Comparison of ENCODE assay signal across 8 mouse cellular contexts in the genomic region with DNA sequence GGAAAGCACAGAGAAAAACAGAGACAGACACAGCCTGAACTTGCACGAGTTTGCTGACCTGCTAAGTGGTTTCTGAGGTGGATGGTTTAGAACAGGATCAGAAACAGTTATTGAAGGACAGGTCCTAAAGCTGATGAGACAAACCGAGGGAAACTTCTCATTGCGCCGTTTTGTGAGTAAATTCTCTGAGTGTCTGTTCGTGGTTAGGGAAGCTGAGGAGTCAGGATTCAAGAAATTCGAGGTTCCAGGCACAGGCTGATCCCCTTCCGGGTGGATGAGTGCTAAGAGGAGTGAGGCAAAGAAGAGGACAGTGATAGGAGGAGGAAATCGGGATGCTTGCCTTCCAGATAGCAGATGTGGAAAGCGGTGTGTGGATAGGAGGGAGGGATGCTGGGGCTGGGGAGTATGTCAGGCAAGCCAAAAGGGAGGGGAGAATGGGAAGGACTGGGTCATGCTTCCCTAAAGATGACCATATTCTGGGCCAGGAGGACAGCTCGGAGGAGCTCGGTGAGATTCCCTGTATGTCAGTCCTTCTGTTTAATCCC. TPM values are rescaled to one million over a fixed set of nuclear protein-coding genes. Genes with fewer than 3 reads are reported as not detected.
DNase-seq lines count a peak whose midpoint lies in the region; ATAC-seq lines count a peak whose summit lies in the region.

No protein-coding gene starts in this region.

- peaks cover 10% of the 10 kb centered on the region; the same call in 1 of the 2 replicates for H3K4me1 ChIP-seq in forebrain, embryonic 14.5 days (ENCODE audit: control insufficient read depth, insufficient read depth, low read length)
- H3K4me1 ChIP-seq in liver, embryonic 11.5 days (replicated peaks; ENCODE audit: control insufficient read depth, insufficient read depth, low read length): peaks cover 36% of the 10 kb centered on the region

- peak; percentile 22 to 41 for DNase-seq in cerebellum, postnatal 10 days
- no peak for DNase-seq in cerebellum, adult 9-11 months
- DNase-seq in 3T3-L1 (ENCODE audit: low read depth, low spot score): peak; percentile 74
- peak; percentile 1 for DNase-seq in forebrain, embryonic 14.5 days (ENCODE audit: low spot score)
- DNase-seq in liver, embryonic 11.5 days (ENCODE audit: low spot score): no peak
- no peak for DNase-seq in layer of hippocampus, postnatal 10 days (ENCODE audit: low spot score in 2 of 2)

- H3K4me2 ChIP-seq in forebrain, embryonic 14.5 days (ENCODE audit: low read length): peak overlapping the region; percentile 99
- peak overlapping the region; percentile 96 for H3K4me2 ChIP-seq in liver, embryonic 11.5 days

- ATAC-seq in forebrain, embryonic 14.5 days: no peak
- ATAC-seq in liver, embryonic 11.5 days (replicated peaks; ENCODE audit: low FRiP score): no peak
- ATAC-seq in frontal cortex, adult (ENCODE audit: low TSS enrichment): no peak
- no peak for ATAC-seq in granulocyte monocyte progenitor cell, adult 5-6 weeks (replicated peaks; ENCODE audit: poor library complexity, severe bottlenecking)

- WGBS in forebrain, embryonic 14.5 days: 28% methylated on average over 11 of the region's 11 CpGs
- 34% methylated on average over 11 of the region's 11 CpGs for WGBS in liver, embryonic 11.5 days

- peak overlapping the region; percentile 51 for H3K9ac ChIP-seq in forebrain, embryonic 14.5 days (ENCODE audit: low read length)
- H3K9ac ChIP-seq in liver, embryonic 11.5 days (ENCODE audit: low read depth, low read length): 0 out of 2 replicates have a peak overlapping the region, but pooled peaks have one; percentile 2

- H3K27ac ChIP-seq in forebrain, embryonic 14.5 days (ENCODE audit: low read depth, low read length): no peak overlapping the region
- H3K27ac ChIP-seq in liver, embryonic 11.5 days (ENCODE audit: low read depth, low read length): no peak overlapping the region

- H3K4me3 ChIP-seq in forebrain, embryonic 14.5 days (ENCODE audit: low read depth, low read length): peak overlapping the region; percentile 54
- peak overlapping the region; percentile 59 for H3K4me3 ChIP-seq in liver, embryonic 11.5 days (ENCODE audit: low read depth, low read length)

- H3K27me3 ChIP-seq in forebrain, embryonic 14.5 days (replicated peaks; ENCODE audit: control insufficient read depth, insufficient read depth, low read length): 0 out of 2 replicates have a peak, but pooled peaks cover 2% of the 10 kb centered on the region
- H3K27me3 ChIP-seq in liver, embryonic 11.5 days (replicated peaks; ENCODE audit: control insufficient read depth, insufficient read depth, low read length): no peaks in the 10 kb centered on the region; the same call in 1 of the 2 replicates

- no peaks in the 10 kb centered on the region for H3K36me3 ChIP-seq in forebrain, embryonic 14.5 days (ENCODE audit: control insufficient read depth, insufficient read depth, low read length)
- H3K36me3 ChIP-seq in liver, embryonic 11.5 days (ENCODE audit: control insufficient read depth, insufficient read depth, low read length): no peaks in the 10 kb centered on the region

- no peaks in the 10 kb centered on the region for H3K9me3 ChIP-seq in forebrain, embryonic 14.5 days (replicated peaks; ENCODE audit: control insufficient read depth, low read length)
- H3K9me3 ChIP-seq in liver, embryonic 11.5 days (ENCODE audit: control insufficient read depth, low read length): no peaks in the 10 kb centered on the region

RNA-seq across cellular contexts. Expression of gene Cdc42ep2, which starts 0.8 kb away (rescaled TPM):
- polyA plus RNA-seq in forebrain, embryonic 14.5 days (2014; fragmentation: Nextera tagmentation; extraction: Ambion mirVana): 7.9 and 9.6 TPM in 2 replicates
- polyA plus RNA-seq in liver, embryonic 11.5 days (2014; fragmentation: Nextera tagmentation; extraction: Ambion mirVana): 5.1 TPM in 2 replicates
- total RNA-seq in granulocyte monocyte progenitor cell, adult 5-6 weeks (2014; fragmentation: Nextera tagmentation): 0.23 TPM in 1 of 2 replicates, not detected in the other
- total RNA-seq in granulocyte monocyte progenitor cell, adult 5-6 weeks (2017): not detected in 2 replicates
- total RNA-seq in layer of hippocampus, postnatal 10 days (2021): 1 to 10 TPM; 5.2 to 5.7 TPM

RNA-seq across cellular contexts. Expression of gene Dpf2, which starts 12.6 kb away (rescaled TPM):
- polyA plus RNA-seq in forebrain, embryonic 14.5 days (2014; fragmentation: Nextera tagmentation; extraction: Ambion mirVana): 127 and 136 TPM in 2 replicates
- 119 and 127 TPM in 2 replicates for polyA plus RNA-seq in liver, embryonic 11.5 days (2014; fragmentation: Nextera tagmentation; extraction: Ambion mirVana)
- 97.3 and 126 TPM in 2 replicates for total RNA-seq in granulocyte monocyte progenitor cell, adult 5-6 weeks (2014; fragmentation: Nextera tagmentation)
- total RNA-seq in granulocyte monocyte progenitor cell, adult 5-6 weeks (2017): 62.7 and 108 TPM in 2 replicates
- 10 to 100 TPM; 76.0 to 79.9 TPM for total RNA-seq in layer of hippocampus, postnatal 10 days (2021)

RNA-seq across cellular contexts. Expression of gene Tigd3, which starts 31.4 kb away (rescaled TPM):
- 7.0 and 7.1 TPM in 2 replicates for polyA plus RNA-seq in forebrain, embryonic 14.5 days (2014; fragmentation: Nextera tagmentation; extraction: Ambion mirVana)
- polyA plus RNA-seq in liver, embryonic 11.5 days (2014; fragmentation: Nextera tagmentation; extraction: Ambion mirVana): 3.9 and 4.2 TPM in 2 replicates
- total RNA-seq in granulocyte monocyte progenitor cell, adult 5-6 weeks (2014; fragmentation: Nextera tagmentation): 1.1 and 2.5 TPM in 2 replicates
- 2.3 and 4.4 TPM in 2 replicates for total RNA-seq in granulocyte monocyte progenitor cell, adult 5-6 weeks (2017)
- total RNA-seq in layer of hippocampus, postnatal 10 days (2021): 1 to 10 TPM; 4.4 to 5.5 TPM

RNA-seq across cellular contexts. Expression of gene Pola2, which starts 38.6 kb away (rescaled TPM):
- 35.5 and 41.1 TPM in 2 replicates for polyA plus RNA-seq in forebrain, embryonic 14.5 days (2014; fragmentation: Nextera tagmentation; extraction: Ambion mirVana)
- 129 and 131 TPM in 2 replicates for polyA plus RNA-seq in liver, embryonic 11.5 days (2014; fragmentation: Nextera tagmentation; extraction: Ambion mirVana)
- 122 and 129 TPM in 2 replicates for total RNA-seq in granulocyte monocyte progenitor cell, adult 5-6 weeks (2014; fragmentation: Nextera tagmentation)
- 56.9 and 64.9 TPM in 2 replicates for total RNA-seq in granulocyte monocyte progenitor cell, adult 5-6 weeks (2017)
- 10 to 100 TPM in 1 of 2 experiments, 1 to 10 TPM in 1; 10.0 to 10.1 TPM for total RNA-seq in layer of hippocampus, postnatal 10 days (2021)

RNA-seq across cellular contexts. Expression of gene Slc25a45, which starts 47.8 kb away (rescaled TPM):
- 1.7 TPM in 2 replicates for polyA plus RNA-seq in forebrain, embryonic 14.5 days (2014; fragmentation: Nextera tagmentation; extraction: Ambion mirVana)
- polyA plus RNA-seq in liver, embryonic 11.5 days (2014; fragmentation: Nextera tagmentation; extraction: Ambion mirVana): 7.5 and 8.2 TPM in 2 replicates
- total RNA-seq in granulocyte monocyte progenitor cell, adult 5-6 weeks (2014; fragmentation: Nextera tagmentation): 38.2 and 44.5 TPM in 2 replicates
- total RNA-seq in granulocyte monocyte progenitor cell, adult 5-6 weeks (2017): 35.5 and 35.6 TPM in 2 replicates
- 1 to 10 TPM; 2.1 to 3.6 TPM for total RNA-seq in layer of hippocampus, postnatal 10 days (2021)

Comparison
In these comparisons a context has a peak if more than half of its experiments do, and no peak if none do; other contexts are left out.
1. DNase-seq: peak in cerebellum, postnatal 10 days (2 of 2), 3T3-L1 (single experiment) and forebrain, embryonic 14.5 days (single experiment); none in cerebellum, adult 9-11 months (single experiment), liver, embryonic 11.5 days (single experiment) and layer of hippocampus, postnatal 10 days (0 of 2).
2. RNA of gene Cdc42ep2, which starts 0.8 kb away (total RNA-seq): 5.2 to 5.7 TPM in layer of hippocampus, postnatal 10 days; 0.23 TPM in granulocyte monocyte progenitor cell, adult 5-6 weeks; every median in the first group is over 4 times any median in the second.